Mouse (Mus musculus): ENCODE results near the gene Npb. TPM values are rescaled to one million over a fixed set of nuclear protein-coding genes. Genes with fewer than 3 reads are reported as not detected.

The Npb gene
- total and polyA plus RNA-seq, 3 experiments = 0.27 to 1.7 TPM; not detected in 1

DNA sequence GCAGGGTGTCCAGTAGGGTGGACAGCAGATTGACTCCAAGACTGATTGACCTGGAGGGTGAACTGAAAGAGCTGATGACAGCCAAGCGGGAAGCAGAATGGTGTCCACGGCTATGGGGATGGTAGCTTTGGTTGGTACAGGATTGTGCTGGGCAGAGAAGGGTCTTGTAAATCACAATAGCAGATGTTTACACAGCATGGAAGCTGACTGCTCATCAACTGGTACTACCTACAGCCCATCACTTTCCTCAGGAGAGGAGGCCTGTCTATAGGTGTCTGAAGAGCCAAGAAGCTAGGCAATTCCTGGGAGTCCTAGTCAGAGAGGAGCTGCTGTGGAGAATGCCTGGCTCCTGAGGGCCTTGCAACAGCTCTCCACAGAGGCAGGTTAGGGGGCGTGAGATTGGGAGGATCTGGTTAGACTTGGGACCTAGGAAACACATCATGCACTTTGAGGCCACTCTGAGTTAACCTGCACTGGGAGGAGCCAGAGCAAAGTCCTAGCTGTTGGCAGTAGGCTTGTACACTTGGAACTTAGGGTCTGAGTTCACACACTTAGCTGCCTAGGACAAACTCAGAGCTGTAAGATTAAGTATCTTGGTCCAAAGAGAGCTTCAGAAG is 31.8 kb upstream of the Npb start:
- peaks cover 4 to 22% of the 10 kb centered on the region in 2 experiments; a peak in 3 of 4 replicates for H3K36me3 ChIP-seq (ENCODE audit: control insufficient read depth in 1 of 2, insufficient read depth in 2 of 2, low read length in 2 of 2)
- no peak overlapping the region for H3K27ac ChIP-seq (ENCODE audit: control insufficient read depth, low read depth, low read length)
- peaks cover 54% of the 10 kb centered on the region for H3K79me2 ChIP-seq (ENCODE audit: control insufficient read depth, insufficient read depth, low read length, poor library complexity)
- H3K27me3 ChIP-seq (ENCODE audit: control insufficient read depth in 1 of 2, insufficient read depth in 2 of 2, low read length in 2 of 2) = no peaks in the 10 kb centered on the region
- TF ChIP-seq POLR2A (IDR thresholded peaks at IDR 0.05; ENCODE audit: control insufficient read depth in 1 of 2, insufficient read depth in 1 of 2, low read depth in 1 of 2, low read length in 2 of 2, poor library complexity in 1 of 2) (peak in 1 of 2 experiments; percentile 54; a peak in 2 of 4 replicates), POLR2AphosphoS2 (IDR thresholded peaks at IDR 0.05; ENCODE audit: low read length) (peak; percentile 16), MAX (IDR thresholded peaks at IDR 0.05; ENCODE audit: low read length) (no peak), MAZ (IDR thresholded peaks at IDR 0.05; ENCODE audit: low read depth, low read length) (no peak), ZMIZ1 (IDR thresholded peaks at IDR 0.05; ENCODE audit: low read depth, low read length) (no peak), NRF1 (IDR thresholded peaks at IDR 0.05; ENCODE audit: insufficient read depth, low read depth, low read length, poor library complexity, severe bottlenecking) (no peak), EP300 (IDR thresholded peaks at IDR 0.05; ENCODE audit: low read depth in 1 of 2, low read length in 2 of 2) (no peak), ETS1 (IDR thresholded peaks at IDR 0.05; ENCODE audit: low read depth, low read length) (no peak)
- no peak overlapping the region for H3K9ac ChIP-seq (ENCODE audit: control insufficient read depth, low read depth, low read length, poor library complexity, severe bottlenecking)
- H3K4me3 ChIP-seq (ENCODE audit: control insufficient read depth in 1 of 2, insufficient read depth in 1 of 2, low read depth in 2 of 2, low read length in 2 of 2) = no peak overlapping the region
- H3K4me1 ChIP-seq (ENCODE audit: control insufficient read depth in 1 of 2, insufficient read depth in 2 of 2, low read length in 2 of 2) = peaks cover 8 to 18% of the 10 kb centered on the region in 2 experiments
- no peaks in the 10 kb centered on the region for H3K9me3 ChIP-seq (replicated peaks; ENCODE audit: insufficient read depth, low read length)
- peak; percentile 44 for DNase-seq (ENCODE audit: low read depth, low spot score)

DNA sequence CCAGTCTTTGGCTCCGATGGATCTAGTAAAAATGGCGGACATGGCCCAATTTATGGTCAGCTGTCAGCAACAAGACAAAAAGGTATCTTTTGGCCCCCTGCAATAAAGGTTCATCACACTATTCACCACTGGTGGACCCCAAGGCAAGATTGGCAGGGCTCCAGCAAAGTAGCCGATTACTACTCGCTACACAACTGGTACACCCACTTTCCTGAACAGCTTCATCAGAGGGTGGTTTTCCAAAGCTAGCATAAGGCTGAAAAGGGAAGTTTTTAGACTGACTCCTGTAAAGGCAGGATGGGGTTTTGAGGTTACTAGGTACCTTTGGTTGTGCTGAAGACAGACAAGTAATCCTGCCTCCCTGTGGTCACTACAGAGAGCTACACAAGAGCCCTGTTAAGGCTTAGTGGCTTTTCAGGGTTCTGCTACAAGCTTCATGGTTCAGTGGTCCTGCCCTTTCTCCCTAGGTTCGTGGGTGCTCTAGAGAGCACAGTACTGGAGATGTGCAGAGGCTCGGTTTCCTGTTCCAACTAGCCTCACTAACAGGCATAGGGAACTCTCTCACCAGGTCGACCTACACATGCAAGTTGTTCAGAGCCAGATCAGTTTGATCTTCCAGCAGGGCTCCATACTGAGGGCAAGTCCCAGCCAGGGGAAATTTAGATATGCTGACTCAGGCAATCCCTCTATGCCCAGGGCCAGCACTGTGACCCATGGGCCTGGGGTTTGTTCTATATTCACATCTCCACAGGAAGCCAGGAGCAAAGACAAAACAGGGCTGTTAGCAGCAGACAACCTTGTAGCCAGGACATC is 30.9 kb upstream of the Npb start:
- no peak overlapping the region for H3K4me3 ChIP-seq (ENCODE audit: control insufficient read depth in 1 of 2, insufficient read depth in 1 of 2, low read depth in 2 of 2, low read length in 2 of 2)
- H3K4me1 ChIP-seq (ENCODE audit: control insufficient read depth in 1 of 2, insufficient read depth in 2 of 2, low read length in 2 of 2) = peaks cover 8 to 18% of the 10 kb centered on the region in 2 experiments
- no peak overlapping the region for H3K27ac ChIP-seq (ENCODE audit: control insufficient read depth, low read depth, low read length)
- TF ChIP-seq TAL1 (IDR thresholded peaks at IDR 0.05; ENCODE audit: low read length) = no peak
- 0 out of 2 replicates have a peak, but pooled peaks have one; percentile 26 for TF ChIP-seq HCFC1 (IDR thresholded peaks at IDR 0.05; ENCODE audit: low read depth, low read length)
- TF ChIP-seq MAZ (IDR thresholded peaks at IDR 0.05; ENCODE audit: low read depth, low read length) = no peak
- TF ChIP-seq ETS1 (IDR thresholded peaks at IDR 0.05; ENCODE audit: low read depth, low read length) = no peak
- peak; percentile 26; the same call in 1 of the 2 replicates for TF ChIP-seq BHLHE40 (IDR thresholded peaks at IDR 0.05; ENCODE audit: borderline replicate concordance, low read depth, low read length)
- no peak for TF ChIP-seq EP300 (IDR thresholded peaks at IDR 0.05; ENCODE audit: low read depth in 1 of 2, low read length in 2 of 2)
- peak; percentile 74 for TF ChIP-seq SMC3 (IDR thresholded peaks at IDR 0.05; ENCODE audit: low read depth, low read length)
- no peak for TF ChIP-seq TBP (IDR thresholded peaks at IDR 0.05; ENCODE audit: low read depth, low read length)
- TF ChIP-seq CHD2 (IDR thresholded peaks at IDR 0.05; ENCODE audit: low read length) = no peak; the same call in 1 of the 2 replicates
- no peak for TF ChIP-seq USF2 (IDR thresholded peaks at IDR 0.05; ENCODE audit: borderline replicate concordance in 1 of 2, insufficient read depth in 1 of 2, low read depth in 1 of 2, low read length in 2 of 2)
- TF ChIP-seq MEF2A (IDR thresholded peaks at IDR 0.05; ENCODE audit: extremely low read depth, insufficient replicate concordance, low read depth, low read length, poor library complexity, severe bottlenecking) = no peak
- no peak for TF ChIP-seq UBTF (IDR thresholded peaks at IDR 0.05; ENCODE audit: borderline replicate concordance, insufficient read depth, low read depth, low read length)
- no peak for TF ChIP-seq CHD1 (IDR thresholded peaks at IDR 0.05; ENCODE audit: low read depth, low read length)
- no peak for TF ChIP-seq GATA1 (IDR thresholded peaks at IDR 0.05; ENCODE audit: low read depth, low read length)
- no peak for TF ChIP-seq ZKSCAN1 (IDR thresholded peaks at IDR 0.05; ENCODE audit: low read depth, low read length)
- 0 out of 4 replicates have a peak, but pooled peaks of 1 of the 2 experiments have one; percentile 22 for TF ChIP-seq POLR2A (IDR thresholded peaks at IDR 0.05; ENCODE audit: control insufficient read depth in 1 of 2, insufficient read depth in 1 of 2, low read depth in 1 of 2, low read length in 2 of 2, poor library complexity in 1 of 2)
- no peak for TF ChIP-seq TCF12 (IDR thresholded peaks at IDR 0.05; ENCODE audit: low read depth, low read length)
- TF ChIP-seq MYC (IDR thresholded peaks at IDR 0.05; ENCODE audit: low read depth, low read length) = 0 out of 2 replicates have a peak, but pooled peaks have one; percentile 54
- 0 out of 2 replicates have a peak, but pooled peaks have one; percentile 49 for TF ChIP-seq MXI1 (IDR thresholded peaks at IDR 0.05; ENCODE audit: low read depth, low read length)
- 0 out of 2 replicates have a peak, but pooled peaks have one; percentile 10 for TF ChIP-seq USF1 (IDR thresholded peaks at IDR 0.05; ENCODE audit: low read depth, low read length)
- peak; percentile 28 to 70 (median 51); a peak in 5 of 6 replicates for TF ChIP-seq CTCF (IDR thresholded peaks at IDR 0.05 in 2 of 3, conservative IDR thresholded peaks at IDR 0.05 in 1 of 3; ENCODE audit: control insufficient read depth in 1 of 3, insufficient read depth in 1 of 3, low read depth in 2 of 3, low read length in 3 of 3, poor library complexity in 1 of 3, severe bottlenecking in 1 of 3)
- TF ChIP-seq JUND (IDR thresholded peaks at IDR 0.05; ENCODE audit: low read depth, low read length) = no peak
- TF ChIP-seq MYB (IDR thresholded peaks at IDR 0.05; ENCODE audit: low read depth, low read length) = no peak

More for the DNA sequence above, 30.9 kb upstream of the Npb start:
- H3K9me3 ChIP-seq (replicated peaks; ENCODE audit: insufficient read depth, low read length) = no peaks in the 10 kb centered on the region
- peaks cover 4 to 22% of the 10 kb centered on the region in 2 experiments; a peak in 3 of 4 replicates for H3K36me3 ChIP-seq (ENCODE audit: control insufficient read depth in 1 of 2, insufficient read depth in 2 of 2, low read length in 2 of 2)
- no peak overlapping the region for H3K9ac ChIP-seq (ENCODE audit: control insufficient read depth, low read depth, low read length, poor library complexity, severe bottlenecking)
- H3K79me2 ChIP-seq (ENCODE audit: control insufficient read depth, insufficient read depth, low read length, poor library complexity) = peaks cover 50% of the 10 kb centered on the region
- peak; percentile 80 for DNase-seq (ENCODE audit: low read depth, low spot score)
- H3K27me3 ChIP-seq (ENCODE audit: control insufficient read depth in 1 of 2, insufficient read depth in 2 of 2, low read length in 2 of 2) = no peaks in the 10 kb centered on the region

Measured in MEL (cell line).